Mouse (Mus musculus): ENCODE results near the gene Ppm1b. TPM values are rescaled to one million over a fixed set of nuclear protein-coding genes. Genes with fewer than 3 reads are reported as not detected.

Ppm1b gene
- total and polyA plus RNA-seq, 3 experiments, result 45.7 to 51.6 TPM; not detected in 1

GRCm38 (mm10) chr17:84940017-84940731, 16.4 kb upstream of the Ppm1b start (continued):
- TF ChIP-seq ZNF384 (IDR thresholded peaks at IDR 0.05; ENCODE audit: low read depth, low read length) (no peak), MYC (IDR thresholded peaks at IDR 0.05; ENCODE audit: low read depth, low read length) (peak; percentile 78), TAL1 (IDR thresholded peaks at IDR 0.05; ENCODE audit: low read length) (peak; percentile 65), POLR2A (IDR thresholded peaks at IDR 0.05; ENCODE audit: control insufficient read depth in 1 of 2, insufficient read depth in 1 of 2, low read depth in 1 of 2, low read length in 2 of 2, poor library complexity in 1 of 2) (peak in 1 of 2 experiments; percentile 40; a peak in 1 of 4 replicates), HCFC1 (IDR thresholded peaks at IDR 0.05; ENCODE audit: low read depth, low read length) (no peak), USF2 (IDR thresholded peaks at IDR 0.05; ENCODE audit: borderline replicate concordance in 1 of 2, insufficient read depth in 1 of 2, low read depth in 1 of 2, low read length in 2 of 2) (no peak), POLR2AphosphoS5 (IDR thresholded peaks at IDR 0.05; ENCODE audit: borderline replicate concordance, low read depth, low read length) (no peak), TCF12 (IDR thresholded peaks at IDR 0.05; ENCODE audit: low read depth, low read length) (peak; percentile 46), NELFE (IDR thresholded peaks at IDR 0.05; ENCODE audit: low read depth, low read length) (no peak), CTCF (IDR thresholded peaks at IDR 0.05 in 2 of 3, conservative IDR thresholded peaks at IDR 0.05 in 1 of 3; ENCODE audit: control insufficient read depth in 1 of 3, insufficient read depth in 1 of 3, low read depth in 2 of 3, low read length in 3 of 3, poor library complexity in 1 of 3, severe bottlenecking in 1 of 3) (no peak)

GRCm38 (mm10) chr17:84941291-84941868, 15.2 kb upstream of the Ppm1b start:
- peak overlapping the region; percentile 11 for H3K9ac ChIP-seq (ENCODE audit: control insufficient read depth, low read depth, low read length, poor library complexity, severe bottlenecking)
- H3K27me3 ChIP-seq (ENCODE audit: control insufficient read depth in 1 of 2, insufficient read depth in 2 of 2, low read length in 2 of 2), result no peaks in the 10 kb centered on the region

GRCm38 (mm10) chr17:84942358-84943032, 14.0 kb upstream of the Ppm1b start:
- no peaks in the 10 kb centered on the region for H3K27me3 ChIP-seq (ENCODE audit: control insufficient read depth in 1 of 2, insufficient read depth in 2 of 2, low read length in 2 of 2)
- peaks cover 0 to 28% of the 10 kb centered on the region in 2 experiments; a peak in 2 of 4 replicates for H3K36me3 ChIP-seq (ENCODE audit: control insufficient read depth in 1 of 2, insufficient read depth in 2 of 2, low read length in 2 of 2)
- H3K4me1 ChIP-seq (ENCODE audit: control insufficient read depth in 1 of 2, insufficient read depth in 2 of 2, low read length in 2 of 2), result peaks cover 20 to 25% of the 10 kb centered on the region in 2 experiments
- H3K27ac ChIP-seq (ENCODE audit: control insufficient read depth, low read depth, low read length), result peak overlapping the region; percentile 97
- H3K4me3 ChIP-seq (ENCODE audit: control insufficient read depth in 1 of 2, insufficient read depth in 1 of 2, low read depth in 2 of 2, low read length in 2 of 2), result peak overlapping the region in 1 of 2 experiments; percentile 12; a peak in 2 of 4 replicates
- H3K9ac ChIP-seq (ENCODE audit: control insufficient read depth, low read depth, low read length, poor library complexity, severe bottlenecking), result peak overlapping the region; percentile 54
- H3K79me2 ChIP-seq (ENCODE audit: control insufficient read depth, insufficient read depth, low read length, poor library complexity), result no peaks in the 10 kb centered on the region
- peak; percentile 85 for DNase-seq (ENCODE audit: low read depth, low spot score)
- H3K9me3 ChIP-seq (replicated peaks; ENCODE audit: insufficient read depth, low read length), result no peaks in the 10 kb centered on the region
- TF ChIP-seq GATA1 (IDR thresholded peaks at IDR 0.05; ENCODE audit: low read depth, low read length) (peak; percentile 74), ELF1 (IDR thresholded peaks at IDR 0.05; ENCODE audit: low read depth, low read length) (no peak), ZC3H11A (IDR thresholded peaks at IDR 0.05; ENCODE audit: low read depth, low read length) (no peak), RCOR1 (IDR thresholded peaks at IDR 0.05; ENCODE audit: low read depth, low read length) (peak; percentile 61; the same call in 1 of the 2 replicates), MAZ (IDR thresholded peaks at IDR 0.05; ENCODE audit: low read depth, low read length) (no peak), TCF12 (IDR thresholded peaks at IDR 0.05; ENCODE audit: low read depth, low read length) (peak; percentile 62), TAL1 (IDR thresholded peaks at IDR 0.05; ENCODE audit: low read length) (peak; percentile 85), E2F4 (IDR thresholded peaks at IDR 0.05; ENCODE audit: borderline replicate concordance, low read depth, low read length) (no peak), ZNF384 (IDR thresholded peaks at IDR 0.05; ENCODE audit: low read depth, low read length) (0 out of 2 replicates have a peak, but pooled peaks have one; percentile 70), UBTF (IDR thresholded peaks at IDR 0.05; ENCODE audit: borderline replicate concordance, insufficient read depth, low read depth, low read length) (no peak), TBP (IDR thresholded peaks at IDR 0.05; ENCODE audit: low read depth, low read length) (peak; percentile 57; the same call in 1 of the 2 replicates), CTCF (IDR thresholded peaks at IDR 0.05 in 2 of 3, conservative IDR thresholded peaks at IDR 0.05 in 1 of 3; ENCODE audit: control insufficient read depth in 1 of 3, insufficient read depth in 1 of 3, low read depth in 2 of 3, low read length in 3 of 3, poor library complexity in 1 of 3, severe bottlenecking in 1 of 3) (no peak), KAT2A (conservative IDR thresholded peaks at IDR 0.05; ENCODE audit: low read depth, low read length) (no peak), NELFE (IDR thresholded peaks at IDR 0.05; ENCODE audit: low read depth, low read length) (no peak; the same call in 1 of the 2 replicates), ETS1 (IDR thresholded peaks at IDR 0.05; ENCODE audit: low read depth, low read length) (peak; percentile 84), CHD2 (IDR thresholded peaks at IDR 0.05; ENCODE audit: low read length) (no peak)

More at GRCm38 (mm10) chr17:84941291-84941868, 15.2 kb upstream of the Ppm1b start:
- H3K4me3 ChIP-seq (ENCODE audit: control insufficient read depth in 1 of 2, insufficient read depth in 1 of 2, low read depth in 2 of 2, low read length in 2 of 2), result no peak overlapping the region
- H3K9me3 ChIP-seq (replicated peaks; ENCODE audit: insufficient read depth, low read length), result no peaks in the 10 kb centered on the region
- TF ChIP-seq TCF12 (IDR thresholded peaks at IDR 0.05; ENCODE audit: low read depth, low read length) (peak; percentile 40; the same call in 1 of the 2 replicates), EP300 (IDR thresholded peaks at IDR 0.05; ENCODE audit: low read depth in 1 of 2, low read length in 2 of 2) (peak; percentile 29 to 65; a peak in 2 of 4 replicates), USF2 (IDR thresholded peaks at IDR 0.05; ENCODE audit: borderline replicate concordance in 1 of 2, insufficient read depth in 1 of 2, low read depth in 1 of 2, low read length in 2 of 2) (no peak), TAL1 (IDR thresholded peaks at IDR 0.05; ENCODE audit: low read length) (peak; percentile 59), GATA1 (IDR thresholded peaks at IDR 0.05; ENCODE audit: low read depth, low read length) (peak; percentile 59; the same call in 1 of the 2 replicates), CHD1 (IDR thresholded peaks at IDR 0.05; ENCODE audit: low read depth, low read length) (no peak)
- no peaks in the 10 kb centered on the region for H3K79me2 ChIP-seq (ENCODE audit: control insufficient read depth, insufficient read depth, low read length, poor library complexity)
- peaks cover 0 to 28% of the 10 kb centered on the region in 2 experiments; a peak in 2 of 4 replicates for H3K36me3 ChIP-seq (ENCODE audit: control insufficient read depth in 1 of 2, insufficient read depth in 2 of 2, low read length in 2 of 2)
- peak; percentile 57 for DNase-seq (ENCODE audit: low read depth, low spot score)
- peak overlapping the region; percentile 97 for H3K27ac ChIP-seq (ENCODE audit: control insufficient read depth, low read depth, low read length)
- peaks cover 20 to 25% of the 10 kb centered on the region in 2 experiments for H3K4me1 ChIP-seq (ENCODE audit: control insufficient read depth in 1 of 2, insufficient read depth in 2 of 2, low read length in 2 of 2)

Data from MEL (cell line).